Mouse (Mus musculus) spleen, postnatal 10 days (tissue): ENCODE results near the gene Olfr9.
A peak's percentile ranks its signal among the peaks of the same experiment; 100 is the strongest.
"Not testable (repeated sequence)": the region's sequence is repeated elsewhere in the genome, so short reads cannot be mapped to it uniquely, and the experiment has no call there.

Experiments used
- DNase-seq, 2 experiments: peaks; one replicate each; pipeline ENCODE4 v3.0.0; 2021 to 2022; ENCODE audit warnings: low spot score in 2 of 2

Olfr9 gene

DNA sequence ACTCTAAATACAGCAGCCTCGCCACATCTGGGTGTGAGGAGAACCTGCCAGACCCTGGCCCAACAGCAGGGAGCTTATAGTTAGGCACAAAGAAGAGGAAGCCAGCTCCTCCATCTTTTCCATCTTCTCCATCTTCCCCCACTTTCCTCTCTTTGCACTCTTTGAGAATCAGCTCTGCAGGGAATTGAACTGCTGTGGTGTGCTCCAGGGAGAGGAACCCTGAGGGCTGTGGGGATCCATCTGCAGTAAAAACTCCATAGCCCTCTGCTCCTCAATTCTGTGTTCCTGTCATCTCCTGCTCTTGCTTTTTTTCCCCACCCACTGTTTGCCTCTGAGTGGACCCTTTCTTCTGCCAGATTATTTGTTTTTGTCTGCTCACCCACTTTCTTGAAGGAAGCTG is at the start of gene Olfr9:
Gene Olfr9 (plus strand): TSS at position 301 of the 400 bp plus-strand sequence.
- DNase-seq, result not testable (repeated sequence)

DNA sequence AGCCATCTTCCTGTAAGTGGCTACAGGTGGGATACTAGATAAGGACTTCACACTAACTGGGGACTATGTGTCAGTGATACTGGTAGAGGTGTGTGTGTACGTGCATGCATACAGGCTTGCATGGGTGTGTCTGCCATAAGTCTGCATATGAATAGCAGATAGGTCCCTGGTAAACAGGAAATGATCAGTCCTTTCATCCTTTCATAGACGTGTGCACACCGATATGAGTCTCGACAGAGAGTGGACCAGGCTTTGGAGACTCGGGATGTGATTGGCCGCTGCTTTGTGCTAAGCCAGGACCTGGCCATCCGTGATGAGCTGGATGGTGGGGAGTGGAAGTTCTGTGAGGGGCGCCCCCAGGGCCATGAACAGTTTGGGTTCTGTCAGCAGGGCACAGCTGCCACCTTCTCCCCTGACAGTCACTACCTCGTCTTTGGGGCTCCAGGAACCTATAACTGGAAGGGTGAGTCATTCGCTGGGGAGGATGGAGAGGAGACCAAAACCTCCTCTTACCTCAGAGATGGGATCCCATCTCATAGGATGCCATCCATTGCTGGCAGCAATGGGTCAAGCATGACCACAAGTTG is 48.7 kb upstream of the Olfr9 start:
- no peak for DNase-seq

DNA sequence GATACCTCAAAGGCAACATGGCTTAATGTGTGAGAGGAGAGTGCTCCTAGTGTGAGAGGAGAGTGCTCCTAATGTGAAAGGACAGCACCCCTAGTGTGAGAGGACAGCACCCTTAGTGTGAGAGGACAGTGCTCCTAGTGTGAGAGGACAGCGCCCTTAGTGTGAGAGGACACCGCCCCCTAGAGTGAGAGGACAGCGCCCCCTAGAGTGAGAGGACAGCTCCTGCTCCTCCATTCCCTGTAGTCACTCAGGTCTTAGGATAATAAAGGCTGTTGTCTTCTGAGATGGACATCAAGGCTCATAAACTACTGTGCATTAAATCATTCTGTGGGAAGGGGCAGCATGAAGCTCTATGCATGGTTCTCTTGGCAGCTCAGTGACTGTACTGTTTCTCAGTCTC is 43.6 kb upstream of the Olfr9 start:
- peak in 1 of 2 experiments; percentile 36 for DNase-seq

DNA sequence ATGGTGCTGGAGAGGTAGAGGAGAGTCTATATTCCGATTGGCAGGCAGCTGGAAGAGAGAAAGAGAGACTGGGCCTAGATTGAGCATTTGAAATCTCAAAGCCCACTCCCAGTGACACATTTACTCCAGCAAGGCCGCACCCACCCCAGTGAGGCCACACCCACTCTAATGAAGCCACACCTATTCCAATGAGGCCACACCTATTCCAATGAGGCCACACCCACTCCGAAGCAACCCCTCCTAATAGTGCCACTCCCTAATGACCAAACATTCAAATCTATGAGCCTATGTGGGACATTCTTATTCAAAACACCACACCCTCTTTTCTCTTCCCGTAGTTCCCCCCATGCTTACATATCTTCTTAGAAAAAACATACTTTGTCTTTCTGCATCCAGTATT is 41.7 kb upstream of the Olfr9 start:
- DNase-seq, result no peak

DNA sequence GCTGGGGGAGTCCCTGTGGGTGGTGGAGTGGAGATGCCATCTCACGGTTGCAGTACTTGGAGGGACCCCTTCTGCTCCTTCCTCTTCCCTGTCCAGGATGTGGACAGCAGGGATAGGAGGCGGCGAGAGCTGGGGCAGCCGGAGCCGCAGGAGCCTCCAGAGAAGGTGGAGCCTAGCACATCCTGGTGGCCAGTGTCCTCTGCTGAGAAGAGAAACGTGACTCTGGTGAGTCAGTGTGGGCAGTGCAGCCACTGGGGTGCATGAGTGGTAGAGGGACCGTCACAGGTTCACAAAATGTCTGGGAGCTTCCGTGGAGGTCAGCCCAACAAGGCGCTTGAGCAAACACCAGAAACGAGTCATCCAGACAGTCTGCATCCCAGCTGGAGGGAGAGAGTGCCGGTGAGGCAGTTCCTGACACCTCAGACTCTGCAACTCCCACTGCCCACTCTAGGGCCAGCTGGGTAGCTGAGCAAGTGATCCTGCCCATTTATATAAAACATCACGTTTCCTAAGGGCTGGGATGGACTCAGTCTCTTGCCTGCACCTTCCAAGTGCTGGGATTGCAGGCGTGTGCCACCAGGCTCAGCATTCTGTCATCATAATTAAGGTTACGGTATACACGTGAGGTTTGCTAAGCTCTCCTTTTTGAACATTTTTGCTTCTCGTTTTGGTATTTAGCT is 38.9 kb upstream of the Olfr9 start:
- no peak for DNase-seq

DNA sequence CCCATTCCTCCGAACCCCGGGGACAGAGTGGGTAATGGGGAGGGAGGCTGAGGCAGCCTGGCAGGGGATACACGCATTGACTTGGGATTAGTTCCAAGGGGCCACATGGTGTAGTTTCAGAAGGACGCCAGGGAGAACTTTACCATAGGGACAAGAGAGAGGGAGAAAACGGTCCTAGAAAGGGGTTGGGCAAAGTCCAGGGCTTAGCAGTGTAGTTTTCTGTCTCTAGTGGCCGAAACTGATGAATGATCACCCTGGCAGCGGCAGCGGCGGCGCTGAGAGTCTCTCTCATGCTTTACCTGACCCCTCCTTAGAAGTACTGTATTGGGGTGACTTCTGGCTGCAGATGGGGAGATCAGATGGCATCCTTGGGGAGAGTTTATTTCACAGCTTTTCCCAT is 30.9 kb upstream of the Olfr9 start:
- no peak for DNase-seq

DNA sequence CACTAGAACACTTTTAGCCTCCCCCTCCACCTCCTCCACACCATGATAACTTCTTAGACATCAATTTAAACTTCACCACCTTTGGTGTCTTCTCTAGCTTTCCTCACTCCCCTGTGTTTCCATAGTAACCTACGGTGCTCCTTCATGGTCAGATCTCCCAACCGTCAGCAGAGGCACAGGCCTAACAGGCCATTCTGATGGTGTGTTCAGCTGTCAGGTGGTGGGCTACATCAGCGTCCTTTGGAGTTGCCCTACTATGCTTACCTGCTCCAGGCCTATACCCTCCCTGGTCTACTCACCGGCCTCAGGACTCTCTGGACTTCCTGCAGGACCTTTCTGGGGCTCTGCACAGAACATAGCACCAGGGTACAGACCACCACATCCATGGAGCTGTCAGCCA is 29.1 kb upstream of the Olfr9 start:
- DNase-seq, result no peak

DNA sequence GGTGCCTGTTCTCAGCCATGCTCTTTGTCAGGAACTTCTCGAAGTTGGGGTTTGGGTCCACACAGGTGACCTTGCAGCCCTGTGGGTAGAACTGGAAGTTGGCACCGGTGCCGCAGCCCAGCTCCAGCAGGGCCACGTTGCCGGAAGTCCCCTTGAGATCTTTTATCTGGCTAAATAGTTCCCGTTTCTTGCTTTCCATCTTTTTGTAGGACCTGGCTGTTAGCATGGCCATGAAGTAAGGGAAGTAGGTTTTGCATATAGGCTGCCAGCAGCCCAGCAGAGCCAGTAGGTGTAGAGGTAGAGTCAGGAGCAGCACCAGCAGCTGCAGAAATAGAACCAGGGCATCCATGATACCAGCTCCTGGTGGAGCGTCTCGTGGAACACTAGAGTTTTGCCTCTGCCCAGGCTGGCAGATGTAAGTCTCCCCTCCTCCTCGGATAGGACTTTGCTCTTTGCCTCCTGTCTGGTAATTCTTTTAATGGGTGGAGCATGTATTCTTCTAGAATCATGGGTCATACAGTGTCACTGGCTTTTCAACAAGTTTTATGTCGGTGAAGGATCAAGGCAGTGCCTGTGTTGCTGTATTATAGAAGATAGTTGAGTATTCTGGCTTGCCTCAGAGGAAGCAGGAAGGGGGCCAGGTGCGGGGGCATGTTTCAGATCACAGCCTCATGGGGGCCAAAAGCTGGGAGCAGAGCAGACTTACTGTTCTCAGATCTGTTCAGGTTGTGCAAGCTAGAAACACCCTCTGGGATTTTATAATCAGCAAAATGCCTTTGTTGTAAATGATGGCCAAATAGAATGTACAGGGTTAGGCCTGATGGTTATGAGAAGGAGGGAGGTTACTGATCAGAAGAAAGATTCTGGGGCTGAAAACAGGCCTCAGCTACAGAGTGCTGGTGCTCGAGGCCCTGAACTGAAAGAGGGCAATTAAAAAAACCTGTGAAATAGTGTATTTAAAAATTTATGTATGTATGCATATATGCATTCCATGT is 28.3 kb upstream of the Olfr9 start, which contains the start of gene Mettl7b:
Gene Mettl7b (minus strand): TSS at position 399 of the 995 bp plus-strand sequence.
- DNase-seq, result no peak

DNA sequence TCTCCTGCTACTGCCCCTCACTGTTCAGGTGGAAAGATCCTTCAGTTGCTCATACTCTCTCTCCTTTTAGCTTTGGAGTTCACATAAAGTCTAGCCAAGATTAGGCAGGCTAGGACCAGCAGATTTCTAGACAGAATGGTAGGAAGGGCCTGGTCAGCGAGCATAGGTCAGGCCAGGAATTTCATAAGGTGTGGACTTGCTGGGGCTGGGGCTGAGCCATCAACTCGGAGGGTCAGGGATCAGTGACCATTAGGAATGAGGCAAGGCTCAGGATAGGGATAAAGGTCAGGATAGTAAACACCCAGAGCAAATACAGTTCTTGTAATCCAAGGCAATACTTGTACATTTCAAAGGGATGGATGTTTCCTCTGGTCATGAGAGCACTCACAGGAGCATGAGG is 24.3 kb upstream of the Olfr9 start:
- DNase-seq, result no peak

DNA sequence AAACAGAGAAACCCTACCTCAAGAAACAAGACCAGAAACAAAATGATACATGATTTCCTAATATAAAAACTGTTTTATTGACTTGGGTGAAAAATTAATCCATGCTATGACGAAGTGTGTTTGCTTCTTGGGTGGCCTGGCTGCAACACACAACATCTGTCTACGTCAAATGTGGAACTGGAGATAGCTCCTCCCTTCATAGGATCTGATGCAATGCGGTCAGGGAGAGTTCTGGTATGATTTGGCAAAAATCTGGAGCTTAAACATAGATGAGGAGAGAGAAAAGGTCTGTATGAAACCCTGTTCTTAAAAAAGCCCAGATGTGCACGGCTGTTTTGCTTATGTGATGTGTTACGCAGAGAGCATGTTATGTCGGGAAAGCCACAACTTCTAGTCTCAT is 23.4 kb upstream of the Olfr9 start:
- no peak for DNase-seq

DNA sequence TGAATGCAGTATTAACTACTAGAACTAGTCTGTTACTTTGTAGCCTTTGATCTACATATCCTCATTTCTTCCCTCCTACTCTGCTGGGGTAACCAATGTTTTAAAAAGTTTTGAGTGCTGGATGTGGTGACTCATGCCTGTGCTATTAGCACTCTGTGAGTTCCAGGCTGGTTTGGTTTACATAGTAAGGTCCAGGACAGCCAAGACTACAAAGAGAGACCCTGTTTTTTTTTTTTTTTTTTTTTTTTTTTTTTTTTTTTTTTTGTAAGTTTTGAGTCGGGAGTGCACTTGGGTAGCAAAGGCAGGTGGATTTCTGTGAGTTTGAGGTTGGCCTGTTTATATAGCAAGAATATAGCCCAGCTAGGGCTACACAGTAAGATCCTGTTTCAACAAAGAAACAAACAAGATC is 20.9 kb upstream of the Olfr9 start:
- DNase-seq, result no peak

DNA sequence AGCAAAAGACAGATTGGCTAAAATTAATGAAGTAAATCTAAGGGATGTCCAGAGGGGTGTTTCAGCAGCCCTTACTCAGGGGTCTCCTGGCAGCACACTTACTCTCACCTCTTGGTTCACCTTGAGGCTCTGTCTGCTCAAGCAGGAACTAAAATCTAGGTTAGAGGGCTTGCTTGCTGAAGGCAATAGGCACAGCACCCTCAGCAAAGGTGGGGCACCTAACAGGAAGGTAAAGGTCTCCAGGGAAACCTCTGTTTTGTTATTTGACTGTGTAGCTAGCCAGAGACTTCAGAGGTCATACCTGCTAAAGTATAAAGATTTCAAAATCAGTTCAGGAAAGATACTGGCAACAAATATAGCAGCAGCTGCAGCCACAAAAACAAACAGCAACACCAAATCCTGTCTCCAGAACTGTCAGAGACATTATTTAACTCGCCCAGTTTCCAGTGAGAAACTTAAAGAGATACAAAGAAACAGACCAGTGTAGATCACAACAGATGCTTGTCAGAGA is 18.4 kb upstream of the Olfr9 start:
- no peak for DNase-seq

DNA sequence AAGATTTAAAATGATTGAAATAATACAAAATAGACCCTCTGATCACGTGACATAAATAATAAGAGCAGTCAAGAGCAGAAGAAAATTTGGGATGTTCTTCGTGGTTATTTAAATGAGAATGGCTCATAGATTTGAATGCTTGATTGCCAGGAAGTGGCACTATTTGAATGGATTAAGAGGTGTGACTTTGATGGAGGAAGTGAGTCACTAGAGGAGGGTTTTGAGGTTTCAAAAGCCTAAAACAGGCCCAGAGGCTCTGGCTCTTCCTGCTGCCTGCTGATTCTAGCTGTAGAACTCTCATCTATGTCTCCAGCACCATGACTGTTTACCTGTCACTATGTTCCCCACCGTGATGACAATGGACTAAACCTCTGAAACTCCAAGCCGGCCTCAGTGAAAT is 16.4 kb upstream of the Olfr9 start:
- DNase-seq, result no peak

DNA sequence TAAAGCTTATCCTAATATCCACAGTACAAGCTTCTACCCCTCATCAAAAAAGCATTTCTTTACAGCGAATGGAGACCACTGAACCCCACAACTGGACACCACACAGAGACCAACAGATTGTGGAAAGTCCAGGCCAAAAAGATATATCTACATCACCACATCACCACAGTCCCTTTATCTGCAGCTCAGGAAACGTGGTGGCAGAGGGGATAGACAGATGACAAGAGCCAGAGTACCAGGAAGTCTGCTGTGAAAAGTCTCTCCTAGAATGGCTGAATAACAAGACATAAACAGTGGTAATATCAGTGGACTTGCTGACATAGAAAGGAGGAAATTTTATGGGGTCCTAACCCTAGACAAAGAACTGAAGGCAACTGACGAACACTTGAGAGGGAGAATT is 12.8 kb upstream of the Olfr9 start:
- DNase-seq, result no peak

DNA sequence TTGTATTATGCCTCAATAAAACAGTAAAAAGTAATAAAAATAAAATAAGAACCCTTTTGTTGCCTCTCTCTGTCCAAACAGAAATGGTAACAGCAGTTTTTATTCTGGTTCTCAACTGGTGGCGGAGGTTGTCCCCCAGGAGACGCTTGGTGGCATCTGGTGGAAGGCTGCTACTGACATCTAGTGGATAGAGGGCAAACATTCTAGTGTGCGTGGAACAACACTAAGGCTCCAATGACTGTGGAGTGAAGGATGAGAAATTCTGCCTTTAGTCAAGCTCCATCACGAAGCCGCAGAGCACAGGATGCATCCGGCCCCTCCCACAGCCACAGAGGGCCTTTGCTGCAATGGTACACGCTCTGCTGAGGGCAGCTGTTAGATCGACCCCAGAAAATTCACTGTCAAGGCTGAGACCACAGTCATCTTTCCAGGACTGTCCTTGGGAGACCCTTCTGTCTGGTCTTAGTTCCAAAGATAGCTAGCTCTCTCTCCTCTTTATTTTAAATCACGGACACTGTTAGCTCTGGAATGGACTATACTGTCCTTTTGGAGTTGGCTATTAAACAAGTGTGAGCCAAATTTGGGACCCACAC is 11.6 kb upstream of the Olfr9 start:
- DNase-seq, result peak in 1 of 2 experiments; percentile 21

DNA sequence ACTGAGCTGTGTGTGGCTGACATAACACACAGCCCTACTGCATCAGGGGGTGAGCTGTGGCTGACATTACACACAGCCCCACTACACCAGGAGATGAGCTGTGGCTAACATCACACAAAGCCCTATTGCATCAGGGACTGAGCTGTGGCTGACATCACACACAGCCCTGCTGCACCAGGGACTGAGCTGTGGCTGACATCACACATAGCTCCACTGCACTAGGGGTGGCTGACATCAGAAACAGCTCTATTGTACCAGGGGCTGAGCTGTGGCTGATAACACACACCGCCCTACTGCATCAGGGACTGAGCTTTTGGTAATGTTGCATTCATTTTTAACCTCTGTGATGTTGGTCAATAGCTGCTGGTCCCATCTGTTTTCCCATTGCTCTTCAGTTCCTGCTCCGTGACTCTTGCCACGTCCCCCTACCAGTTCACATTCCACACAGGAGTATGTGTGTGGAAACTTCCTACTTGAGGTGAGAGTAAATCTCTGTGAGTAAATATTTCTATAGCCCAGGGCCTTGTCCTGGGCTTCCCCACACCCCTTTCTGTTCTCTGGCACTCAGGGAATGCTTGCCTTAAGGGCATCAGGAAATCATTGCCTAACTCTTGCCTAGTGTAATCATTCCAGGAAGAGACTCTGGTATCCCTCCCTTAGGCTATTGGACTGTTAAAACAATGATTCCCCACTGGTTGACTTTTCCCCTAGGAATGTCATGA is 8.4 kb upstream of the Olfr9 start:
- DNase-seq, result no peak

DNA sequence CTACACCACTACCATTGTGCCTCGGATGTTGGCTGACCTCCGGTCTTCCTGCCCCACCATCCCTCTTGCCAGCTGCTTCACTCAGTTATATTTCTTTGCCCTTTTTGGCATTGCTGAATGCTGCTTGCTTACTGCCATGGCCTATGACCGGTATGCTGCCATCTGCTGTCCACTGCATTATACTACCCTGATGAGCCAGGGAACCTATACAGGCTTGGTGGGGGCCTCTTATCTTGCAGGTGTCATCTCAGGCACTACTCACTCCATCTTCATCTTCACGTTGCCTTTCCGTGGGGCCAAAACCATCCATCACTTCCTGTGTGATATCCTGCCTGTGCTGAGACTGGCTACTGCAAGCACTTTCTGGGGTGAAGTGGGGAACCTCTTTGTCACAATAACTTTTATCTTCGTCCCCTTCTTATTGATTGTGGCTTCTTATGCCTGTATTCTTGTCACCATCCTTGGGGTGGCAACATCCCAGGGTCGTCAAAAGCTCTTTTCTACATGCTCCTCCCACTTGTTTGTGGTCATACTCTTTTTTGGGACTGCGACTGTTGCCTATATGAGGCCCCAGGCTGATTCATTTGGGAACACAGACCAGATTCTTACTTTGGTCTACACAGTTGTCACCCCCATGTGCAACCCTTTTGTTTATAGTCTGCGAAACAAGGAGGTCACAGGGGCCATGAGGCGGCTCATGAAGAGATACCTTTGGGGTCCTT is 1.1 kb downstream of the Olfr9 start:
- not testable (repeated sequence) for DNase-seq

DNA sequence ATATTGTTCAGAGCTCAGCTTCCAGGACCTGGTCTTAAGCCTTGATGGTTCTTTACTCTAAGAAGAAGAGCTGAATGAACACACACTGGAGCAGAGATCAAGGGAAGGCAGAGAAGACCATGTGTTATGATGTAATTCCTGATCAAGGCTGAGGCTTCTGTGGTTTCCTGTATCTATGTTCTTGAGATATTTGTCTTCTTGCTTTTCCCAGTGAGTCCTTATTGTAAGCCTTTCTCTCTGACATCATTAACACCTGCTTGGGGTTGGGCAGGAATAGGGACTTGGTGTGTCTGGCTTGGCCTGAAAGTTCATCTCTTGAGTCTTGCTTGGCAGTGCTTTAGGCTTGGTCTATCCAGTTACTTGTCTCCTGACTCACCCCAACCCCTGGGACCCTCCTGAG is 1.8 kb downstream of the Olfr9 start:
- no peak for DNase-seq

DNA sequence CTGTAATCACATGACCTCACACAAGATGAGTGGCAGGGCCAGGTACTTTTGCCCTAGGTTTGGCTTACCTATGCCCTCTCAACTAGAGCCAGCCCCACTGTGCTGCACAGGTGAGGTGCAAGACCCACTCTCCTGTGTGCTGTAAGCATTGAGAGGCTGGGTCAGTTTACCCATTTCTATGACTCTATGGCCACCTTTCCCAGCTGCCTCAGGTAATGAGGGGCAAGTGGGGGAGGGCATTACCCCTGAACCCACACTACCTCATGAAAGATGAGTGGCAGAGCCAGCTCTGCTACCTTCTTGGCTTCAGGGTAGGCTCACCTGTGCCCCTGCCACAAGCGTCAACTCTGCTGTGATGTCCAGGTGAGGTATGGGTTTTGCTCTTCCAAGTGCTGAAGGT is 6.6 kb downstream of the Olfr9 start:
- DNase-seq, result no peak

DNA sequence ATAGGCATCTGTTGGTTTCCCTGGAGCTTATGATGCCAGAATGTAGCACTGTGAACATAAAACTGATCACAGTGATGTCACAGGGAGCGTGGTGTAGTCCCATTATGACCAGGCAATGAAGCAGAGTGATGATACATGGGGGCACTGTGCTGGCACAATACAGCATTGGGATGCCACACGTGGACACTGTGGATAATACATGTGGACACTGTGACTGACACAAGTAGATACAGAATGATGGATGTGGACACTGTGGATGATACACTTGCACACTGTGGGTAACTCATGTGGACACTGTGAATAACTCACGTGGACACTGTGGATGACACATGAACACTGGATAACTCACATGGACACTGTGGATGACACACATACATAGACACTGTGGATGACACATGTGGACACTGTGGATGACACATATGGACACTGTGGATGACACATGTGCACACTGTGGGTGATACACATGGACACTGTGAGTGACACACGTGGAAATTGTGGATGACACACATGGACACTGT is 7.4 kb downstream of the Olfr9 start:
- no peak for DNase-seq
